Mouse (Mus musculus) testis, postnatal 14 days (tissue): Measurements from ENCODE around the gene 4930432K21Rik.

Experiments
- DNase-seq: peaks from one replicate; pipeline ENCODE4 v3.0.0; 2021; ENCODE audit warnings: low spot score

The 4930432K21Rik gene

DNA sequence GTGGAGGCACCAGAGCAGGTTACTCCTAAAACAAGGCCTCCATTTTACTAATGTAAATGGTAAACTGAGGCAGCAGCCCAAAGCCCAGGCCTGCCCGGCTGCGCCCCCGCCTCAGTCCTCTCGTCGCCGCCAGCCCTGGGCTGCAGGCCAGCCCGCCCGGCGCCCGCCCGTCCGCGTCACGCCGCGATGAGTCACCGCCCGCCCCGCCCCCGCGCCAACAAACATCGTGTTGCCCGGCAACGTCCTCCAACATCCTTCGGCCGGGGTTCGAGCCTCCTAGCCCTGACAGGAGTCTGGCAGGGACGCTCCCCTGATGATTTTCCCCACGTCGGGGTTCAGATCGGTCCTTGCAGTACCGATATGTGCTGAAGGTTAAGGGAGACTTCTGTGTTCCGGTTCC is 44.7 kb downstream of the 4930432K21Rik start:
- DNase-seq, result peak; percentile 80

DNA sequence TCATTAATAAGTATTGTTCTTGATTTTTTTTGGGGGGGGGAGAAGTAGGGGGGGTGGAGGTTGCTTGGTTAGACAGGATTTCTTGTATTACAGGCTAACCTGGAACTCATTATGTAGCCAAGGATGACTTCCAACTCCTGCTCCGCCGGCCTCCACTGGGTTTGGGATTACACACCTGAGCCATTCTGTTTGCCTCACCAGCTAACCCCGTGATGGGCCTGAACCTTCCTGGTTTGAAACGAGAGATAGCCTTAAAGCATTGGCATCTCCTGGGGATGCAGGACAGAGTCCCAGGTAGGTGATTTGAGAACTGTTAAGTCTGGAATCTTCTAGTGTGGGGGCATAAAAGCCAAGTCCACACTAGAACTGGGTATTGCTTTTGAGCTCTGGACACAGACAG is 45.3 kb downstream of the 4930432K21Rik start:
- no peak for DNase-seq

DNA sequence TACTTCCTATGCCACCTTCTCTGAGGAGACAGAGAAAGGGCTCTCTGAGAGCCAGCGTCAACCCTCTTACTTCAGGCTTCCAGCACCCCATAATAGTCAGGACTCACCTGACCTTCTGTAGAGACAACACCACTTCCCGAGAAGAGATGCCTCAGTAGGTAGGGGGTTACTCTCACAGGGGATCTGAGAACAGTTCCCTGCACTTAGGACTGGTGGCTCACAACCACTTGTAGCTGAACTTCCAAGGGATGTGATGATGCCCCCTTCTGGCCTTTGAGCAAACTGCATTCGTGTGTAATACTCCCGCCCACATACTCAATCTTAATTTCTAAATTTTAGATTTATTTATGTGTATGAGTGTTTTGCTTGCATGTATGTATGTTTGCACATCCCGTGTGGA is 45.7 kb downstream of the 4930432K21Rik start:
- no peak for DNase-seq

DNA sequence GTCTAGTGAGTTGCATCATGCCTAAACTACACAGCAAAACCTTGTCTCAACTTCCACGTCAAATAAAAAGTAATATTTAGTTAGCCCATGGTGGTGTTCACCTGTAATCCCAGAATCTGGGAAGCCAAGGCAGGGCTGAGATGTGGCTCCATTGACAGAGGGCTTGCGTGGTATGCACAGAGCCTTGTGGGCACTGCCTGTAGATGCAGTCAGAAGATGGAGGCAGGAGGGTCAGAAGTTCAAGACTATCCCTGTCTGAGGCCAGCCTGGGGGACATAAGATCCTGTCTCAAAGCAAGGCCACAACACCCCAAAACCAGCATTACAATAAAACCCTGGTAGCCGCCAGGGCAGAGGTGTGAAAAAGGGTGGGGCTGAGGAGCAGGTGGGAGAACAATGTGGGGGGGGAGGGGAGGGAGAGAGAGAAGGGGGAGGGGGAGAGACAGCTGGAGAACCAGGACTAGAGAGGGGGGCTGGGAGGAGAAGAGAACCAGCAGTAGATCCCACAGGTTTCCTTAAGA is 46.5 kb downstream of the 4930432K21Rik start:
- no peak for DNase-seq

DNA sequence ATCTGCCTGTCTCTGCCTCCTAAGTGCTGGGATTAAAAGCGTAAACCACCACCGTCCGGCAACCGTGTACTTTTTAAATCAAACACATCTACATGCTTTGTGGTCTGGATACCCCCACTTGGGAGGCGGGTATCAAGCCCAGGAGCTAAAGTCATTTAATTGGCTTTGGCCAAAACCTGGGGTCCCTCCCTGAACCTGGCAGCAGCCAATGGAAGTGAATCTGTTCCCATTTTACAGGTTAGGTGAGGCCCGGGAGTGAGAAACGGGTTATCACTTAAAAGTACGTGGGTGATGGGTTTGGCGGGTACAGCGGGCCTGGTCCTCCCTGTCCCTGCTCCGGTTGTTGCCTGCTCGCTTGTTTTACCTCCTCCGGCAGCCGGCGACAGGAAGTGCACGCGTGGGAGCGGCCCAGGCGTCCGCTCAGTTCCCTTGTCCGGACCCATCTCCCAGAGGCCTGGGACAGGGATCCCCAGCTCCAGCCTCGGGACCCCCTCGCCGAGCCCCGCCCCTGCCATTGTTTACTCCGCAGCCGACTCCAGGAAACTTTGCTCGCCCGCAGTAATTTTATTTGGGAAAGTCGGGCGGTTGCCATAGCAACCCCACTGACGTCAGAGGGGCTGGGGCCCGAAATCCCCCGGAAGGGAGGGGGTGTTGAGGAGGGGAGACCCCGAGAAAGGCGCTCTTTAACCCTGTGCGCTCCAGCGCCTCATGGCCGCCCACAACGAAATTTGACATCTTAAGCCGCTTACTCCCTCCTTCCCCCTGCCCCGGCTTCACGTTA is 49.5 kb downstream of the 4930432K21Rik start:
- DNase-seq, result peak; percentile 83

DNA sequence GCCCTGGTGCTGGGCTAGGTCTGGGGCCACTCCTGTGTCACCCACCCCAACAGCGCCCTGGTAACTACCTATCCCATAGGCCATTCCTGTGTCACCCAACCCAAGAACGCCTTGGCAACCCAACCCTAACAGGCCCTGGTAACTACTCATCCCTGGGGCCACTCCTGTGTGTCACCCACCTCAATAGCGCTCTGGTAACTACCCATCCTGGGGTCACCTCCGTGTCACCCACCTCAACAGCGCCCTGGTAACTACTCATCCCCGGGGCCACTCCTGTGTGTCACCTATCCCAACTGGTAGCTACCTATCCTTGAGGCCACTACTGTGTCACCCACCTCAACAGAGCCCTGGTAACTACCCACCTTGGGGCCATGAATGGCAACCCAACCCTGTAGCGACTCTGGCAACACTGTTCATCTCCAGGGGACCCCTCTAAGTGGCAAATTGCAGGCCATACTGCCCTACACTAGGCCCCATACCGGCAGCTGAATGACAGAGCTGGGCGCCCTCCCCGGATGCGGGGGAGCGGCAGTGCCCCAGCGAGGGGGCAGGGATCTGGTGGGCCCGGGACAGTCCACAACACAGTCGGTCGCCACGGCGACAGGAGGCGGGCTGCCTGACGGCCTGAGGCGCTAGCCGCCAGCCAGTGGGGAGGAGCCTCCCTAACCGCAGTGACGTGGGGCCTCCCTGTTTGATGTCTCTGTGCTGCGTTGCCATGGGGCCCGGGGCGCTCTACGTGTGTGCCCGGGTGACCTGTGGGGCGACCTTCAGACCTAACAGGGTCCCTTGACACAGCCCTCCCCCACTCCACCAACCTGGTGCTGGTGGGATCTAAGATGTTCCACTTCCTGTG is 50.3 kb downstream of the 4930432K21Rik start:
- DNase-seq, result peak; percentile 83

DNA sequence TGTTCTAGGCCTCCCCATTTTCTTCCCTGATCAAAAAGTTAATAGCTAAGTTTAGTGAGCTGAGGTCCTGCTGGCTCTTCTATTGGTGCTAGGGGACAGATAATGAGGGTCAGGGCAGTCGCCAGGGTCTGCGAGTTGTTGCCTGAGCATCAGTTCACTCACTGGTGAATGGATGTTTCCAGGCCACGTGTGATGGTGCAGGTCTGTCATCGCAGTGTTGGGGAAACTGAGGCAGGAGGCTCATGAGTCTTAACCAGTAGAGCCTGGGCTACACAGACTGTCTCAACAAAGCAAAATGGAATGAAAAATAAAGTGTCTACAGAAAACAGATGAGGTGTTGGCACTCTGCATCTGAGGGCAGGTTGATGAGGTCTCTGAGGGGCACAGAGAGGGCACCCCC is 51.0 kb downstream of the 4930432K21Rik start:
- DNase-seq, result no peak

DNA sequence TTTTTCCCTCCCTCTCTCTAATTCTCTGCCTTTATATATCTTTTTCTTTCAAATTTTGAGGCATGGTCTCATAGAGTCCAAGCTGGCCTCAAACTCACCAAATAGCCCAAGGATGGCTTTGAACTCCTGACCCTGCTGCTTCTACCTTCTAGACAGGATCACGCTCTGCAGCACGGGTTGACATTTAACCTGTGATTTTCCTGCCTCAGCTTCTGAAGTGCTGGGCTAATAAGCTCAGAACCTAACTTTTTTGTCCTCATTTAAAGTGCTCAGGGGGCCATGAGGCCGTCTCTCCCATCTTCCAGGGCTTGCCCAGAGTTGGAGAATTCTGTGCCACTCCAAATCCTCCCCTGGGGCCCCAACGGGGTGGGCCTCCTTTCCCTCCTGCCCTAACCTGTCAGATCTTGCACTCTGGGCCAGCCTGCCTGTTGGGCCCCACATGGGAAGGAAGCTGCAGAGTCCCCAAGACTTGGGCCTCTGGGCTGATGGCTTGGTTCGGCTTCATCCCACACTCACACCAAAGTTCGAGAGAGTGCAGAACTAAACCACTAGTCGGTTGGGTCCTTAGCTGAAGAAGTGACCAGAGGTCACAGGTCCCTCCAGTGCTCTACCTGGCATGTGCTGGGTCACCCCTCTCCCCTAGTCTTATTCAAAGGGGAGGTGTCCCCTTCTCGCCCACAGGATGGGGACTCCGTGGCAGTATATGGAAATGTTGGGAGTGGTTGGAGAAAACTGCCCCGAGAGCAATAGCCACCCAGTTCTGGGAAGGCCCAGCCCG is 51.7 kb downstream of the 4930432K21Rik start:
- no peak for DNase-seq

DNA sequence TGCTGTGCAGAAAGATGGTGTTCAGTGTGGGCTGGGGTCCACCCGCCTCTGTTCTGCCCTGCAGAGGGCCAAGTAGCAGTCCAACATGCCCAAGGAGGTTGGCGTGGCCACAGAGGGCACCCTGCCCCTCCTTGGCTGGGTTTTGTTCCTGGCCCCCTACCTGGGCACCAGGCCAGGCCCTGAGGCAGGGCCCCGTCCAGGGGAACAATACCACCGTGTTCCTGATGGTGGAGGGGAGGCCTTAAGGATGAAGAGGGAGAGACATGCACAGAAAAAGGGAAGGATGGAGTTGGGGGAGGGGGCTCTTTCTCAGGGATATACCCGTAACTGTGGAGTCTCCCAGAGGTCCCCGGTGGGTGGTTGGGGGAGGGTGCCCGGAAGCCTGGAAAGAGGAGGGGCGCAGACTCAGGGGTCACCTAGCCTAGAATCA is 52.3 kb downstream of the 4930432K21Rik start:
- peak; percentile 44 for DNase-seq

DNA sequence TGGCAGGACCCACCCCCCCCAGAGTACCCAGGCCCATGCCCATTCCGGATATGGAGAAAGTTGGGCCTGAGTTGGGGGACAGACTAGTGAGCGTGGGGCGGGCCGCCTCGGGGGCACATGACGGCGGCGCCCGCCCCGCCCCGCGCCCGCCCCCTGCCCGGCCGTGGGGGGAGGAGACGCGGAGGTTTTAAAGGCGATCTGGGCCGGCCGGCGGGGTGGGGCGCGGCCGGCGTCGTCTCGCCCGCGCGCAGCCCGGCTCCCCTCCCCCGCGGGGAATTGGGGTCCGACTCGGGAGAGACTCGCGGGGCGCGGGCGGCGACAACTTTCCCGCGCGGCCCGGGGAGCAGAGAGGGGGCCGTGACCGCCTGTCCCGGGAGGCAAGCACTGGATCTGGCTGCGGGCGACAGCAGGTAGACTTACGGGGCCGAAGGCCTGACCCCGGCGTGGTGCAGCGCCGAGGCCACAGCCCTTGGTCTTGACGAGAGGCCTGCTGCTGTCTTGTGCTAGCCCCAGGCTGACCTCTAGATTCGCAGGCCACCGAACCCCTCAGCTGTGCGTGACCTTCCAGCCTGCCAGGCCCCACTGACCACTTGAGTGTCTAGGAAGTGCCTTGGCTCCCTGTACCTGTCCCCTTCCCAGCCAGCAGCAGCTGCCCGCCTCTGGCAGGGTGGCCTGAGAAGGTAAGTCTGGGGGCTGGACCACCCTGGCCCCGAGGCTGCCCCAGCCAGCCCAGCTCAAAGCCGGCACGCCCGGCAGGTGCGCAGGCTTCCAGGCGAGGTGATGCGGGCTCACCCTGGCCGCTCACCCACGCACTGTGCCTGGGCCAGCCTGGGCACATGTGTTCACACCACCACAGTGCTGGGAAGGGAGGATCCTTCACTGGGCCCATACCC is 53.1 kb downstream of the 4930432K21Rik start:
- peak; percentile 51 for DNase-seq

DNA sequence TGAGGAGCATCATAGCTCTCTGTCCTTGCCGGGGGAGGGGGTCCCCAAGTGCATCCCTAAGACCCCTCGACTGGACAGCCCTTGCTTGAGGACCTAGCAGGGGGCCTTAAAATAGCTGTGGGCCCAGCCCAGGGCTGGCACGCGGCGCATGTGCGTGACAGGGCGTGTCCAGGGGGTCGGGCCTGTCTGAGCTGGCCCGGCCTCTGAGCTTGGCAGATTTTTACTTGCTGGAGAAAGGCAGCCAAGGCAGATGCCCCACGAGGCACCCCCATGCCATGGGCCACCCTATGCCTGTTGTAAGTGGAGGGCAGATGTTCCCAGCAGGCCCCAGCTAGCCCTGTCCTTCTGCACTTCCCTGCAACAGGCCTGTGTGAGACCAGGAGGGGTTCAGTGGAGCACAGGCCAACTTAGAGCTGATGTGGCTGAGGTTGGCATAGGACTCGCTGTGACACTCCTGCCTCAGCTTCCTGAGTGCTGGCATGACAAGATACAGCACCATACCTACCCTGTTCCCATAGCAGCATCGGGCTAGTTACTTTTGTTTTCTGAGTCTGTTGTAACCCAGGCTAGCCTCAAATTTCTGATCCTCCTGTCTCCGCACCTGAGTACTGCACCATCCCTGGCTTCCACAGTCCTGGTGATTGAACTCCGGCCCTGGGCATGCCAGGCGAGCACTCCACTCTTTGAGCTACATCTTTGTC is 53.9 kb downstream of the 4930432K21Rik start:
- no peak for DNase-seq

DNA sequence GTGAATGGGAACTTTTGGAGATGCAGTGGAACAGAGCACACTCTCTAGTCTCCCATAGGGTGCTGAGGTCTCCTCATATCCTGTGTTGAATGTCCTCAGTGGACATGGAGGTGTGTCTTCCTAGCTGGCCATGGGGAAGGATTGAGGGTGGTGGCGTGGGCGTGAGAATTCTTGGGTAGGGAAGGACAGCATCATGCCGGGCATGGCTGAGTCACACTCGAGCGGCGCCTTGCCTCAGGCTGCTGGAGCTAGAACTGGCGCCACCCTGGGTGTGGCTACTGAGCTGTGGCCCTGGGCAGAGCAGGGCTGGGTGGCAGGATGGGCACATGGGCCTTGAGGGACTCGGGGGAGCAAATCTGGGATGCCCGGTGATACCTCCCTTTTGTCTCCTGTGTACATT is 54.6 kb downstream of the 4930432K21Rik start:
- no peak for DNase-seq

DNA sequence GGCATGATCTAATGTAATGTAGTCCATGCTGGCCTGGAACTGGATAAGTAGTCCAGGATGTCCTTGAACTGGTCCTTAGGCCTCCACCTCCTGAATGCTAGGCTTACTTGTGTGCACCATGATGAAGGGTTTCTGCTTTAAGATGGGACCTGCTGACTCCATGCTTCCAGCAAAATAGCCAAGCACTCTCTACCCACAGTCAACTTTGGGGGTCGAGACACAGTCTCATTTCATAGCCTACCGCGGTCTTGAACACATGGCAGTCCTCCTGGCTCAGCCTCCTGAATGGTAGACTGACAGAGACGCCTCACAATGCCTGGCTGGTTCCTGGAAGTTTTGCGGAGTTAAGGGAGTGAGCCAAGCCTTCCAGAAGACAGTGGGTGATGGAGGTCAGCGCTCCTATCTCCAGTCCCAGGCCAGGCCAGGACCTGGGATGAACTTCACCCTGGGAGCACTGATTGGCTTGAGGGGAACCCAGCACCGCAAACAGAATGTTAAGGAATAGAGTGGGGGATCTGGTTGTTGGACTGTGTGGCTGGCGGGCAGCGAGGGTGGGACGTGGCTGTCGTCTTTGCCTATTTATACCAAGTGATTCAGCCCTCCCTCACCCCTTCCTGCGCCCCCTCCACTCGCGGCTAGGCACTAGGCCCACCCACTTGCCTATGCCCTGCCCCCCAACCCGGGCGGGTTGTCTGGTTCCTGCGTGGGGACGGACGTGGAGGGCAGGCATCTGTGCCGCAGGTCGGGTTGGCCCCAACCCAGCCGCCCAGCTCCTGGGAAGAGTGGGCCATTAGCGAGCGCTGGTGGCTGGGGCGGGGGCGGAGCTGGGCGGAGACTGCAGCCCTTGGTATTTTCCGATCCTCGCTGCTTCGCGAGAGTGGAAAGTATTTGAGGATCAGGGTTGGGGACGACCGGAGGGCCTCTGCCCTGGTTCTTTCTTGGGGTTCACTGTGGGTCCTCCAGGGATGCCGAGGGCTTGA is 55.4 kb downstream of the 4930432K21Rik start:
- DNase-seq, result peak; percentile 68

DNA sequence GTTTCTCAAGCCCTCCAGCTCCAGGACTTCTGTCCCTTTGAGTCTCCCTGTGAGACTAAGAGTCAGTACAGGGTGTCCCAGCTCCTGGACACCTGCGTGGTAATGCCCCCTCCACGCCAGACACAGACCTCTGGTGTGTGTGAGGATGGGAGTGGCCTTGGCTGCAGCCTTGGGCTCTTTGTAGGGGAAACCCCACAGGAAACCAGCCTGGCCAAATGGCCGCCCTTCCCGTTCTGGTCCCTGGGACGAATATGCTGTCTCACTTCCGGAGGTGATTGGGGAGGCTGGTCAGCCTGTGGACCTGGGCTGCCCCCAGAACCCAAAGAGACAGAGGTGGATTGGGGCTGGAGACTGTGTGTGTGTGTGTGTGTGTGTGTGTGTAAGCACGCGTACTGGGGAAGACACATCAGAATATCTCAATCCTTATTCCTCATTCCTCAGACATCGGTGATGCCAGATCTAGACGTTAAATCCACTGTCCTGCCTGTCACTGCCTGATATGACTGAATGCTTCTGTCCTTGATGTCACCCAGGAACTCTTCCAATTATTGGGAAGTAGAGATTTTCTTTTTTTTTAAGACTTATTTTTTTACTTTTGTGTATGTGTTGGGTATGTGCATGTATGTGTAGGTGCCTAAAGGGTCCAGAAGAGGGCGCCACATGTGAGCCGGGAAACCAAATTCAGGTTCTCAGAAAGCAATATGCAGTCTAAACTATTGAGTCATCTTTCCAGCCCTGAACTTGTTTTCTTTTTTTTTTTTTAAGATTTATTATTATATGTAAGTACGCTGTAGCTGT is 56.3 kb downstream of the 4930432K21Rik start:
- peak; percentile 58 for DNase-seq

DNA sequence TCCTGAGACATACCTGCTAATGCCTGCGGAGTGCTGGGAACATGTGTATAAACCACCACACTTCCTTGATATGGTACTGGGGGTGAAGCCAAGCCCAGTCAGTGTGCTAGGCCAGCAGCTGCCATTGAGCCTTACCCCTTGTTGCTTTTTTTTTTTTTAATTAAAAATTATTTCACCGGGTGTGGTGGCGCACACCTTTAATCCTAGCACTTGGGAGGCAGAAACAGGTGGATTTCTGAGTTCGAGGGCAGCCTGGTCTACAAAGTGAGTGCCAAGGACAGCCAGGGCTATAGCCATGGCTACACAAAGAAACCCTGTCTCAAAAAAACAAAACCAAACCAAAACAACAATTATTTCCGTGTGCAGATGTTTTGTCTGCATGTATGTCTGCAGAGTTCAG is 57.2 kb downstream of the 4930432K21Rik start:
- DNase-seq, result no peak

DNA sequence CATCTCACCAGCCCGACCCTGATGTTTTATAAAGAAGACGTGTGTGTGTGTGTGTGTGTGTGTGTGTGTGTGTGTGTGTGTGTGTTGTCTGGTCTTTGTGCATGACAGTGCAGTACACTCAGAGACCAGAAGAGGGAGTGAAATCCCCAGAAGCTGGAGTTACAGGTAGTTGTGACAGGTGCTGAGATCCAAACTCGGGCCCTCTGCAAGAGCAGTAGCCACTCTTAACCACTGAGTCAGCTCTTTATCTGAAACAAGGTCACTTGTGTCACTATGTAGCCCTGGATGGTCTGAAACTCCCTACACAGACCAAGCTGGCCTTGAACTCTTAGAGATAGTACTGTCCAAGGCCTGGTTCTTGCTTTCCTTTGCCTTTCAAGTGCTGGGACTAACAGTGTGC is 58.8 kb downstream of the 4930432K21Rik start:
- DNase-seq, result no peak

DNA sequence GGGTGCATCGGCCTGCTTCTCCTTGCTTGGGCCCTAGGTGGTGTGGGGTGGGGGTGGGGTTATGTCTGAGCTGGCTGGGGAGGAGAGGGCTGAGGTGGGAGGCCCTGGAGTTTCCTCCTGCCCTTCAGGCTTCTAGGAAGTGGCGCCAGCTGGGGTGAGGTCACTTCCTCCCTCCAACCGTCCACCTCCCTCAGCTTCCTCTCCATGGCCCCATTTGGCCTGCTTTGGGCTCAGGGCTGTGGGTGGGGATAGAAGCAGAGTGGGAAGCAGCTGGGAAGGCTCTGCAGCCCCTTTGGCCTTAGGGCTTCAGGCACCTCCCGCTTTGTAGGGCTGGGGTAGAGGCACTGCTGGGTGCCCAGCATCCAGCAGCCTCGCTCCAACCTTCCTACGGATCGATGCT is 60.0 kb downstream of the 4930432K21Rik start:
- no peak for DNase-seq
